Mouse (Mus musculus) kidney, adult 2 months (tissue): ENCODE measurements around the gene AI467606.

ENCODE experiments used
- CTCF ChIP-seq: fragments of 200-500 bp; conservative IDR thresholded peaks from 2 replicates; pipeline ENCODE4 v1.5.1; 2011; ENCODE audit warnings: low read depth, mild to moderate bottlenecking, control low read depth, low read length, moderate library complexity, mixed read lengths; ENCODE audit not compliant: insufficient read depth, insufficient read length
- POLR2A ChIP-seq: fragments of 200-500 bp; IDR thresholded peaks from one replicate; pipeline ENCODE4 v1.6.1; 2011; ENCODE audit warnings: low read depth, low read length, control low read depth

GRCm38 (mm10) chr7:127093914-127094313 is 2.8 kb downstream of the AI467606 start:
- TF ChIP-seq CTCF (no peak), POLR2A (no peak)
